Comparison of ENCODE assay signal across 8 mouse cellular contexts in the genomic region with DNA sequence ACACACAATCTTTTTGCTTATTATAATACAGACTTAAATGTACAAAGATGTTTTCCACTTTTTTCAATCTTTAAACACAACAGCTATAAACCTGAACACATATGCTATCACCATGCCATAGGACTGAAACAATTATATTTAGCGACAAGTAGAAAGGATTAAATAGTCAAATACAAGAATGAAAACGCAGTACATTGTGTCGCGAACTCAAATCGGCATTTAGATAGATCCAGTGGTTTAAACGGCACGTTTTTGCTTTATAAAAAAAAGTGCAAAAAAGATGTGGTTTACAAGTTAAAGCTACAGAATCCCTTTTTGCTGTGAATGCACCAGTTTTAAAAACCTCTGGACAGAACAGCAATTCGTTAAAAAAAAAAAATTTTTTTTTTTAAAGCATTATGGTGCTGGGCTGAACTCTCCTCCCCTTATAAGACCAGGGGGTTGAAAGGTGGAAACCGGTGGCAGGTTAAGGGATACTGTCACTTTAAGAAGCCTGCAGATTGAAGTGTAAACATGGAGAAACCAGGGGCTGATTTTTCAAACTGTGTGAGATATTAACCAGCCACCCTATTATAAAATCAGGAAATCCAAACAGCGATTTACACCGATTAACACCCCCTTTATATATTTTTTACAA. TPM values are rescaled to one million over a fixed set of nuclear protein-coding genes. Genes with fewer than 3 reads are reported as not detected.
DNase-seq lines count a peak whose midpoint lies in the region; ATAC-seq and TF ChIP-seq lines count a peak whose summit lies in the region.

No protein-coding gene starts in this region.

- no peak for DNase-seq in kidney, postnatal 4 days
- peak; percentile 55 for DNase-seq in midbrain, postnatal 0 days (ENCODE audit: low spot score)
- no peak for DNase-seq in left cerebral cortex, postnatal 4 days
- no peak for DNase-seq in layer of hippocampus, postnatal 14 days (ENCODE audit: low spot score in 2 of 2)

- no peak for TF ChIP-seq CTCF in cortical plate, adult 2 months (IDR thresholded peaks at IDR 0.05; ENCODE audit: extremely low read depth, insufficient read depth, low read length)
- TF ChIP-seq CTCF in midbrain, postnatal 0 days (IDR thresholded peaks at IDR 0.05) = no peak

- no peaks in the 10 kb centered on the region for H3K27me3 ChIP-seq in kidney, embryonic 14.5 days (ENCODE audit: control insufficient read depth, insufficient read depth, low read length)
- H3K27me3 ChIP-seq in hindbrain, embryonic 15.5 days = no peaks in the 10 kb centered on the region
- no peaks in the 10 kb centered on the region for H3K27me3 ChIP-seq in midbrain, postnatal 0 days (ENCODE audit: insufficient read depth, low read length)

- peak overlapping the region; percentile 21; the same call in 1 of the 2 replicates for H3K27ac ChIP-seq in kidney, embryonic 14.5 days (ENCODE audit: low read depth, low read length)
- H3K27ac ChIP-seq in cortical plate, adult 2 months (ENCODE audit: insufficient read depth, low read length) = no peak overlapping the region
- H3K27ac ChIP-seq in hindbrain, embryonic 15.5 days (replicated peaks) = peak overlapping the region; percentile 88
- peak overlapping the region; percentile 26 for H3K27ac ChIP-seq in midbrain, postnatal 0 days (ENCODE audit: low read depth, low read length)

- H3K36me3 ChIP-seq in kidney, embryonic 14.5 days (ENCODE audit: control insufficient read depth, insufficient read depth, low read length) = peaks cover 3% of the 10 kb centered on the region; the same call in 1 of the 2 replicates
- no peaks in the 10 kb centered on the region for H3K36me3 ChIP-seq in hindbrain, embryonic 15.5 days
- no peaks in the 10 kb centered on the region for H3K36me3 ChIP-seq in midbrain, postnatal 0 days (ENCODE audit: insufficient read depth, low read length)

- no peak for ATAC-seq in kidney, embryonic 14.5 days (ENCODE audit: low FRiP score, low TSS enrichment)
- ATAC-seq in hindbrain, embryonic 15.5 days (ENCODE audit: low FRiP score, low read depth) = no peak
- ATAC-seq in midbrain, postnatal 0 days (ENCODE audit: low FRiP score) = no peak
- ATAC-seq in erythroblast, adult 5-6 weeks (replicated peaks; ENCODE audit: low FRiP score, poor library complexity, severe bottlenecking) = no peak

- TF ChIP-seq POLR2A in cortical plate, adult 2 months (IDR thresholded peaks at IDR 0.05; ENCODE audit: extremely low read depth, insufficient read depth, low read length) = no peak

- intact Hi-C loops in left cerebral cortex, postnatal 4 days (cut with DNase I) = loop anchor here (5.0 kb wide), 1 partner anchor 157 kb away; no protein-coding TSS in a partner anchor

- H3K4me3 ChIP-seq in kidney, embryonic 14.5 days (ENCODE audit: low read length) = peak overlapping the region; percentile 98
- H3K4me3 ChIP-seq in cortical plate, adult 2 months (ENCODE audit: insufficient read depth, low read length) = peak overlapping the region; percentile 26
- peak overlapping the region; percentile 97 for H3K4me3 ChIP-seq in hindbrain, embryonic 15.5 days
- H3K4me3 ChIP-seq in midbrain, postnatal 0 days (ENCODE audit: low read depth, low read length) = peak overlapping the region; percentile 99

- H3K9ac ChIP-seq in kidney, embryonic 14.5 days (ENCODE audit: low read depth, low read length) = peak overlapping the region; percentile 52; the same call in 1 of the 2 replicates
- peak overlapping the region; percentile 43 for H3K9ac ChIP-seq in hindbrain, embryonic 15.5 days
- H3K9ac ChIP-seq in midbrain, postnatal 0 days (replicated peaks; ENCODE audit: low read length, poor library complexity, severe bottlenecking) = peak overlapping the region; percentile 68

- H3K4me1 ChIP-seq in kidney, embryonic 14.5 days (ENCODE audit: control insufficient read depth, insufficient read depth, low read length) = peaks cover 10% of the 10 kb centered on the region
- H3K4me1 ChIP-seq in cortical plate, adult 2 months (ENCODE audit: control insufficient read depth, insufficient read depth, low read length) = 0 out of 2 replicates have a peak, but pooled peaks cover 1% of the 10 kb centered on the region
- H3K4me1 ChIP-seq in hindbrain, embryonic 15.5 days (replicated peaks) = peaks cover 24% of the 10 kb centered on the region
- H3K4me1 ChIP-seq in midbrain, postnatal 0 days (ENCODE audit: insufficient read depth, low read length) = peaks cover 7% of the 10 kb centered on the region; the same call in 1 of the 2 replicates

- H3K9me3 ChIP-seq in kidney, embryonic 14.5 days (ENCODE audit: control insufficient read depth, low read length) = no peaks in the 10 kb centered on the region
- no peaks in the 10 kb centered on the region for H3K9me3 ChIP-seq in hindbrain, embryonic 15.5 days
- no peaks in the 10 kb centered on the region for H3K9me3 ChIP-seq in midbrain, postnatal 0 days (ENCODE audit: low read length)

- peak overlapping the region; percentile 56 for H3K4me2 ChIP-seq in kidney, embryonic 14.5 days (replicated peaks; ENCODE audit: low read depth, low read length)
- peak overlapping the region; percentile 60 for H3K4me2 ChIP-seq in hindbrain, embryonic 15.5 days
- peak overlapping the region; percentile 72 for H3K4me2 ChIP-seq in midbrain, postnatal 0 days (ENCODE audit: low read depth, low read length, poor library complexity, severe bottlenecking)

- WGBS in kidney, embryonic 14.5 days = 8% methylated on average over 11 of the region's 11 CpGs
- 3% methylated on average over 11 of the region's 11 CpGs for WGBS in hindbrain, embryonic 15.5 days
- 2% methylated on average over 11 of the region's 11 CpGs for WGBS in midbrain, postnatal 0 days

RNA-seq across cellular contexts. Expression of a gene that starts 4.1 kb away (rescaled TPM):
- polyA plus RNA-seq in kidney, embryonic 14.5 days (2014; fragmentation: Nextera tagmentation; extraction: Ambion mirVana) = 75.1 and 100 TPM in 2 replicates
- polyA plus RNA-seq in cortical plate, adult 2 months (2012; rRNA removed) = 11.2 and 12.0 TPM in 2 replicates
- polyA plus RNA-seq in hindbrain, embryonic 15.5 days (2015; fragmentation: Nextera tagmentation; extraction: Ambion mirVana) = 147 and 161 TPM in 2 replicates
- total RNA-seq in midbrain, postnatal 0 days (2014; rRNA removed) = 169 and 203 TPM in 2 replicates
- polyA plus RNA-seq in midbrain, postnatal 0 days (2015; fragmentation: Nextera tagmentation; extraction: Ambion mirVana) = 115 and 135 TPM in 2 replicates
- 100 to 1,000 TPM; 230 to 261 TPM for total RNA-seq in left cerebral cortex, postnatal 4 days (2021)
- total RNA-seq in erythroblast, adult 5-6 weeks (2015; ENCODE audit: low replicate concordance) = 1.2 and 2.3 TPM in 2 replicates
- 1.5 and 4.0 TPM in 2 replicates for total RNA-seq in erythroblast, adult 5-6 weeks (2017; ENCODE audit: low replicate concordance)
- 10 to 100 TPM; 47.8 to 50.1 TPM for total RNA-seq in layer of hippocampus, postnatal 14 days (2021)

Comparison
In these comparisons a context has a peak if more than half of its experiments do, and no peak if none do; other contexts are left out.
1. H3K4me3 ChIP-seq: peak in every context shown above with its lines; median percentile 99 in midbrain, postnatal 0 days; 98 in kidney, embryonic 14.5 days; 97 in hindbrain, embryonic 15.5 days; 26 in cortical plate, adult 2 months.
2. RNA of a gene that starts 4.1 kb away (total RNA-seq): 230 to 261 TPM in left cerebral cortex, postnatal 4 days, 169 to 203 TPM in midbrain, postnatal 0 days and 47.8 to 50.1 TPM in layer of hippocampus, postnatal 14 days; 1.2 to 4.0 TPM in erythroblast, adult 5-6 weeks; every median in the first group is over 4 times any median in the second.
3. Peak in every context shown above with its lines, with median percentiles within 50 percentile points of each other: H3K4me2 ChIP-seq and H3K9ac ChIP-seq.